Mouse (Mus musculus) ES-Bruce4 (cell line): ENCODE results near the gene Gsc.

Experiments used
- EP300 ChIP-seq: IDR thresholded peaks from 2 replicates; pipeline ENCODE4 v1.6.1; 2011; ENCODE audit warnings: low read depth, low read length; ENCODE audit not compliant: insufficient read depth
- POLR2A ChIP-seq: IDR thresholded peaks from one replicate; pipeline ENCODE4 v1.8.1; 2011; ENCODE audit warnings: low read length; ENCODE audit not compliant: insufficient read depth

- TF ChIP-seq EP300 (no peak), POLR2A (no peak)
Observed at GRCm38 (mm10) chr12:104459377-104459776, 13.8 kb downstream of the Gsc start.
